Mouse (Mus musculus) brain, embryonic 14.5 days (tissue): ENCODE data around the gene Nup210l.

ENCODE experiments used
- CTCF ChIP-seq: fragments of 200-500 bp; IDR thresholded peaks from 2 replicates; pipeline ENCODE4 v1.5.1; 2012; ENCODE audit warnings: inconsistent platforms, mild to moderate bottlenecking, moderate library complexity, borderline replicate concordance; ENCODE audit not compliant: insufficient read depth, insufficient read length; ENCODE audit errors: extremely low read depth
- POLR2A ChIP-seq: fragments of 200-500 bp; IDR thresholded peaks from 2 replicates; pipeline ENCODE4 v1.6.1; 2012; ENCODE audit warnings: mild to moderate bottlenecking, inconsistent platforms, borderline replicate concordance; ENCODE audit not compliant: poor library complexity, insufficient read depth, insufficient read length, severe bottlenecking; ENCODE audit errors: extremely low read depth

DNA sequence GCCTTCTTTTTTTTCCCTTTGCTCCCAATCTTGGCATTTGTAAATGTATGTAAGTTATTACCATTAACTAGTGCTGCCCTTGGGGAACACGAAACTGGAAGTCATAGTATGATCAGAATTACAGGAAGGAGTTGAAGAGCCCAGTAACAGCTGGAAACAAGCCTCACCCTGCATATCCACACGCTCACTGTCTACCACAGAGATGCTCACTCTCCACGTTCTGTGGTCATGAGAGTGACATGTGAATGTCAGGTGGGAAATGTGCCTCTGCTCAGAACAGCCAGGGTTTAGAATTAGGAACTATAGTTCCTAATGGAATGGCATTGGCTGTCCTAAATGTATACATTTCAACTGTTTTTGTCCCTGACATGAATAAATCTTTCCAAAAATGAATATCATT lies 28.8 kb downstream of the Nup210l start:
- no peak for TF ChIP-seq POLR2A
- no peak for TF ChIP-seq CTCF
